ENCODE assay signal across 9 mouse cellular contexts in genomic region chr4:149607591-149608308, GRCm38 (mm10). TPM values are rescaled to one million over a fixed set of nuclear protein-coding genes. Genes with fewer than 3 reads are reported as not detected.
DNase-seq lines count a peak whose midpoint lies in the region; ATAC-seq and TF ChIP-seq lines count a peak whose summit lies in the region.
"Had no signal": no experiment of that assay in that cellular context is flagged by ENCODE, and none has a peak within 500 bp of the region (broad histone marks: within the 10 kb centered on the region; RNA-seq: fewer than 3 reads in every experiment).

No protein-coding gene starts in this region.

- WGBS in embryonic facial prominence, embryonic 14.5 days: 50% methylated on average over 20 of the region's 20 CpGs
- WGBS in hindbrain, postnatal 0 days: 59% methylated on average over 18 of the region's 20 CpGs
- 61% methylated on average over 20 of the region's 20 CpGs for WGBS in neural tube, embryonic 14.5 days

- H3K27me3 ChIP-seq in embryonic facial prominence, embryonic 14.5 days (replicated peaks; ENCODE audit: control insufficient read depth, insufficient read depth, low read length): no peaks in the 10 kb centered on the region
- no peaks in the 10 kb centered on the region for H3K27me3 ChIP-seq in hindbrain, postnatal 0 days (ENCODE audit: insufficient read depth, low read length)
- H3K27me3 ChIP-seq in neural tube, embryonic 14.5 days (ENCODE audit: control insufficient read depth, insufficient read depth, low read length): no peaks in the 10 kb centered on the region

- no peak overlapping the region for H3K27ac ChIP-seq in embryonic facial prominence, embryonic 14.5 days (replicated peaks; ENCODE audit: low read depth, low read length)
- peak overlapping the region; percentile 16; the same call in 1 of the 2 replicates for H3K27ac ChIP-seq in hindbrain, postnatal 0 days
- H3K27ac ChIP-seq in neural tube, embryonic 14.5 days (ENCODE audit: low read depth, low read length): no peak overlapping the region

- H3K9ac ChIP-seq in embryonic facial prominence, embryonic 14.5 days (ENCODE audit: low read depth, low read length): no peak overlapping the region
- H3K9ac ChIP-seq in hindbrain, postnatal 0 days (replicated peaks; ENCODE audit: low read length): no peak overlapping the region
- H3K9ac ChIP-seq in neural tube, embryonic 14.5 days (replicated peaks; ENCODE audit: low read depth, low read length): no peak overlapping the region; the same call in 1 of the 2 replicates

- no peaks in the 10 kb centered on the region for H3K36me3 ChIP-seq in embryonic facial prominence, embryonic 14.5 days (ENCODE audit: control insufficient read depth, insufficient read depth, low read length)
- no peaks in the 10 kb centered on the region for H3K36me3 ChIP-seq in hindbrain, postnatal 0 days (ENCODE audit: insufficient read depth, low read length)
- no peaks in the 10 kb centered on the region for H3K36me3 ChIP-seq in neural tube, embryonic 14.5 days (ENCODE audit: control insufficient read depth, insufficient read depth, low read length)

- H3K4me3 ChIP-seq in embryonic facial prominence, embryonic 14.5 days (ENCODE audit: low read depth, low read length): no peak overlapping the region
- no peak overlapping the region for H3K4me3 ChIP-seq in hindbrain, postnatal 0 days (ENCODE audit: low read length)
- H3K4me3 ChIP-seq in neural tube, embryonic 14.5 days (ENCODE audit: low read depth, low read length): no peak overlapping the region

- peak; percentile 56 for ATAC-seq in embryonic facial prominence, embryonic 14.5 days (ENCODE audit: low read depth)
- peak; percentile 43 for ATAC-seq in hindbrain, postnatal 0 days
- ATAC-seq in neural tube, embryonic 14.5 days (ENCODE audit: low read depth): 0 out of 2 replicates have a peak, but pooled peaks have one; percentile 29

- peak; percentile 84 for DNase-seq in left cerebral cortex, postnatal 4 days
- no peak for DNase-seq in left cerebral cortex, adult 8-10 months (ENCODE audit: low spot score in 2 of 2)
- peak; percentile 55 for DNase-seq in embryonic facial prominence, embryonic 14.5 days (ENCODE audit: low spot score)
- peak; percentile 58 for DNase-seq in hindbrain, postnatal 0 days (ENCODE audit: low spot score)
- DNase-seq in gastrocnemius, postnatal 4 days (ENCODE audit: low spot score in 2 of 2): no peak
- DNase-seq in gastrocnemius, postnatal 36 days: no peak
- DNase-seq: adrenal gland, postnatal 25 days; thymus, postnatal 25 days had no signal

- H3K9me3 ChIP-seq in embryonic facial prominence, embryonic 14.5 days (ENCODE audit: control insufficient read depth, low read length): no peaks in the 10 kb centered on the region
- no peaks in the 10 kb centered on the region for H3K9me3 ChIP-seq in hindbrain, postnatal 0 days (ENCODE audit: low read length)
- H3K9me3 ChIP-seq in neural tube, embryonic 14.5 days (ENCODE audit: control insufficient read depth, low read length): no peaks in the 10 kb centered on the region

- no peak; the same call in 1 of the 2 replicates for TF ChIP-seq CTCF in hindbrain, postnatal 0 days (IDR thresholded peaks at IDR 0.05; ENCODE audit: low read depth)

- peaks cover 10% of the 10 kb centered on the region for H3K4me1 ChIP-seq in embryonic facial prominence, embryonic 14.5 days (ENCODE audit: control insufficient read depth, insufficient read depth, low read length)
- H3K4me1 ChIP-seq in hindbrain, postnatal 0 days (ENCODE audit: insufficient read depth, low read length): peaks cover 6% of the 10 kb centered on the region; the same call in 1 of the 2 replicates
- H3K4me1 ChIP-seq in neural tube, embryonic 14.5 days (ENCODE audit: control insufficient read depth, insufficient read depth, low read length): peaks cover 25% of the 10 kb centered on the region; the same call in 1 of the 2 replicates

- H3K4me2 ChIP-seq in embryonic facial prominence, embryonic 14.5 days (ENCODE audit: low read depth, low read length): no peak overlapping the region; the same call in 1 of the 2 replicates
- H3K4me2 ChIP-seq in hindbrain, postnatal 0 days (ENCODE audit: low read depth, low read length): no peak overlapping the region
- no peak overlapping the region for H3K4me2 ChIP-seq in neural tube, embryonic 14.5 days (ENCODE audit: low read depth, low read length)

- intact Hi-C loops in left cerebral cortex, postnatal 4 days (cut with DNase I): loop anchor here (2.0 kb wide), 1 partner anchor 57 kb away; no protein-coding TSS in a partner anchor
- intact Hi-C loops in gastrocnemius, postnatal 36 days (cut with DNase I): loop anchor here (1.0 kb wide), 1 partner anchor 56 kb away; no protein-coding TSS in a partner anchor

RNA-seq across cellular contexts. Expression of gene Clstn1, which starts 21.5 kb away (rescaled TPM):
- 100 to 1,000 TPM; 494 to 507 TPM for total RNA-seq in left cerebral cortex, postnatal 4 days (2021)
- total RNA-seq in left cerebral cortex, adult 8-10 months (2022): 1,000 to 10,000 TPM; 1,199 to 1,281 (median 1,221) TPM
- 51.4 and 52.0 TPM in 2 replicates for polyA plus RNA-seq in embryonic facial prominence, embryonic 14.5 days (2014; fragmentation: Nextera tagmentation; extraction: Ambion mirVana)
- total RNA-seq in hindbrain, postnatal 0 days (2014; rRNA removed): 590 and 603 TPM in 2 replicates
- 193 and 206 TPM in 2 replicates for polyA plus RNA-seq in hindbrain, postnatal 0 days (2015; fragmentation: Nextera tagmentation; extraction: Ambion mirVana)
- 107 and 139 TPM in 2 replicates for polyA plus RNA-seq in neural tube, embryonic 14.5 days (2014; fragmentation: Nextera tagmentation; extraction: Ambion mirVana)
- total RNA-seq in gastrocnemius, postnatal 4 days (2021): 10 to 100 TPM; 78.9 to 80.6 TPM
- total RNA-seq in gastrocnemius, postnatal 36 days (2021): 10 to 100 TPM; 23.6 to 28.3 TPM

Comparison
In these comparisons a context has a peak if more than half of its experiments do, and no peak if none do; other contexts are left out.
1. DNase-seq: peak in left cerebral cortex, postnatal 4 days (single experiment), embryonic facial prominence, embryonic 14.5 days (single experiment) and hindbrain, postnatal 0 days (single experiment); none in left cerebral cortex, adult 8-10 months (0 of 2), gastrocnemius, postnatal 4 days (0 of 2) and gastrocnemius, postnatal 36 days (0 of 2).
2. Peak in every context shown above with its lines, with median percentiles within 50 percentile points of each other: ATAC-seq.